Mouse (Mus musculus): Measurements from ENCODE around the gene Igfbpl1.

- TF ChIP-seq CTCF (IDR thresholded peaks at IDR 0.05; ENCODE audit: insufficient read depth, low read length) (no peak), POLR2A (IDR thresholded peaks at IDR 0.05; ENCODE audit: borderline replicate concordance, extremely low read depth, low read depth, low read length) (no peak)
Observed at GRCm38 (mm10) chr4:45821995-45822394, 4.7 kb downstream of the Igfbpl1 start.
